Mouse (Mus musculus) midbrain, embryonic 12.5 days (tissue): ENCODE data around the gene Neurl1a. TPM values are rescaled to one million over a fixed set of nuclear protein-coding genes. Genes with fewer than 3 reads are reported as not detected.

Experiments
- ATAC-seq: fragments of 200-750 bp; cut with Nextera tagmentation; 2 replicates; pipeline ENCODE4 v1.8.0; 2017; ENCODE audit warnings: low read depth, moderate TSS enrichment, moderate library complexity; ENCODE audit not compliant: low FRiP score
- H3K27ac ChIP-seq: fragments of 300-500 bp; sonication (generic); replicated peaks from 2 replicates; pipeline ENCODE4 v1.5.1; 2016; ENCODE audit warnings: mild to moderate bottlenecking
- H3K27me3 ChIP-seq: fragments of 300-500 bp; sonication (generic); 2 replicates; pipeline ENCODE4 v1.6.1; 2016; ENCODE audit warnings: mild to moderate bottlenecking
- H3K36me3 ChIP-seq: fragments of 300-500 bp; sonication (generic); 2 replicates; pipeline ENCODE4 v1.6.1; 2016
- H3K4me1 ChIP-seq: fragments of 300-500 bp; sonication (generic); 2 replicates; pipeline ENCODE4 v1.6.1; 2016
- H3K4me2 ChIP-seq: fragments of 300-500 bp; sonication (generic); replicated peaks from 2 replicates; pipeline ENCODE4 v1.6.1; 2016; ENCODE audit warnings: mild to moderate bottlenecking, moderate library complexity
- H3K4me3 ChIP-seq: fragments of 300-500 bp; sonication (generic); 2 replicates; pipeline ENCODE4 v1.5.1; 2016; ENCODE audit warnings: mild to moderate bottlenecking
- H3K9ac ChIP-seq: fragments of 300-500 bp; sonication (generic); replicated peaks from 2 replicates; pipeline ENCODE4 v1.6.1; 2016; ENCODE audit warnings: mild to moderate bottlenecking, moderate library complexity
- H3K9me3 ChIP-seq: fragments of 300-500 bp; sonication (generic); 2 replicates; pipeline ENCODE4 v1.6.1; 2016; ENCODE audit warnings: mild to moderate bottlenecking
- WGBS: fragments of 180-500 bp; shearing (Covaris S2); methylation state at CpG from one replicate; pipeline ENCODE4 v1.1.7; 2016; 5-methylcytosine and 5-hydroxymethylcytosine counted together
- polyA plus RNA-seq: library from polyadenylated mRNA; unstranded; fragments of >200 nt; fragmentation: Nextera tagmentation; extraction: Ambion mirVana; gene quantifications from 2 replicates; pipeline ENCODE4 v1.2.1, GENCODE M21; 2016

Neurl1a gene
- polyA plus RNA-seq, 1 experiment from 2014 or later, result 4.8 TPM

DNA sequence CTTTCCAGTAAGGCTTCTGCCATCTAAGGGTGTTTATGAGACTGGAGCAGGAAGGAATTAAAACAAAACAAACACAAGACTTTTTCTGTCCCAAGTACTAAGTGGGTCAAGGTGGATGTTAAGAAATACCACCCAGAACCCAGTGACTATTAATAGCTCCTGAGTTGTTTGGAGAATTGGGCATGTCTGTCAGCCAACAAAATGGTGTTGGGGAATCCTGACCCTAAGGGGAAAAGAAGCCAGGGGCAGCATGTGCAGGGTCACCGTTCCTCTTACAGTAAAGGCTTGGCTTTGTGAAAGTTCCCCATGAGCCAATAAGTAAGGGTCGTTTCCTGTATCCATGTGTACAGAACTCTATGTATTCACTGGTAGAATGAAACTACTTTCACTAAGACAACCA, 76.4 kb downstream of the Neurl1a start:
- Histone ChIP-seq H3K4me3 (no peak overlapping the region), H3K9ac (no peak overlapping the region), H3K27me3 (peaks cover 55% of the 10 kb centered on the region), H3K9me3 (no peaks in the 10 kb centered on the region), H3K4me1 (peaks cover 15% of the 10 kb centered on the region), H3K36me3 (no peaks in the 10 kb centered on the region), H3K27ac (no peak overlapping the region), H3K4me2 (no peak overlapping the region)
- 79% methylated on average over 2 of the region's 2 CpGs for WGBS
- no peak for ATAC-seq

DNA sequence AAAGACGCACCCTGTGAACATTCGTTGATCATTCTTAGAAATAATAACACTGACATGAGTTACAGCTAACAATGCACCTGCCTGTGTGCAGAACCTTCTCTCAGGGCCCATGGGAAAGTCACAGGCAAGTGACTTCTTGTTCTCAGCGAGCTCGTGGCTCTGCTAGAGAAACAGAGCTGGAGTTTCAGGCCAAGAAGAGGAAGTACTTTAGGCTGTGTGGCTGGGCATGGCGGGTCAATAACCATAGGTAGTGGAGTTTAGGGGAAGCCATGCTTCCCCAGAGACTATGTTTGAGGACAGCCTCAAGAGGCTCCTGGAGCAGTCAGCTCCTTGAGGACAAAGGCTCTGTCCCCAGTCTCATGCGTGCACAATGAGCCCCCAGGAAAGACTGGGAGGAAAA, 77.3 kb downstream of the Neurl1a start:
- Histone ChIP-seq H3K36me3 (no peaks in the 10 kb centered on the region), H3K9me3 (no peaks in the 10 kb centered on the region), H3K27ac (no peak overlapping the region), H3K4me3 (no peak overlapping the region), H3K9ac (no peak overlapping the region), H3K4me2 (no peak overlapping the region), H3K27me3 (peaks cover 52% of the 10 kb centered on the region), H3K4me1 (peaks cover 13% of the 10 kb centered on the region)
- ATAC-seq, result no peak
- 85% methylated on average over 6 of the region's 6 CpGs for WGBS

DNA sequence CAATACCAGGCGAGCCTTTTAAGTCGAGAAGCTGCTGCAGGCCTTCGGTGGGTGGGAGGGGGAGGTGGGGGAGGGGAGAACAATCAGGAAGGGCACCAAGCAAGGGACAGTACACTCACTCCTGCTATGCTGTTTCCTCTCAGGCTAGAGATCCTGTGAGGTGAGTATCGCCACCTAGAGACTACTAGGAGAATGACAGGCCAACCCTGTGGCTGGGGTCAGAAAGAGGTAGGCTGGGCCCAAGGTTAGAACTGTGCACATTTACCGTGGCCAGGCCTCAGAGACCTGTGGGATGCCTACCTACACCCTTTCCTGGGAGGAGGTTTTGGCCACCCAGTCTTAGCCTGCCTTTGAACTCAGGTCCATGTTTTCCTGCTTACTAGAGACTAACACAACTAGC, 81.0 kb downstream of the Neurl1a start:
- no peak overlapping the region for H3K27ac ChIP-seq
- no peak overlapping the region for H3K4me2 ChIP-seq
- H3K9me3 ChIP-seq, result no peaks in the 10 kb centered on the region
- H3K36me3 ChIP-seq, result no peaks in the 10 kb centered on the region
- H3K4me1 ChIP-seq, result peaks cover 3% of the 10 kb centered on the region; the same call in 1 of the 2 replicates
- H3K4me3 ChIP-seq, result no peak overlapping the region
- ATAC-seq, result peak; percentile 56; the same call in 1 of the 2 replicates
- H3K27me3 ChIP-seq, result peaks cover 15% of the 10 kb centered on the region
- H3K9ac ChIP-seq, result no peak overlapping the region
- 3% methylated on average over 5 of the region's 5 CpGs for WGBS

DNA sequence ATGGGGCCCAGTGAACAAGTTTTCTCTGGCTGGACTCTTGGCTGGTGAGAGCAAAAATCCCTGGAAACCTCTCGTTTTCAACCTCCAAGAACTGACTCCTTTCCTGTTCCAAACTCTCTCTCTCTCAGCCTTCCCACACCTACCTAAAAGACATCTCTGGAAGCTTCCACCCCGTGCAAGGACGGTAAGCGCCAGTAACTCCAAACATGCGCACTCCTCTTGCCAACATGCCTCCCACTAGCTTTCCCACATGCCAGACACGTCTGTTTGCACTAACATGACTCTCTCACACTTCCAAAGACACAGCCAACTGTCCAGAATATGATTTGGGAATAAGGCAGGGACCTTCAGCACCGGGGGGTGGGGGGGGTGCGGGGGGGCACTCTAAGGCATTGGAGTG, 82.6 kb downstream of the Neurl1a start:
- WGBS, result 87% methylated on average over 8 of the region's 8 CpGs
- H3K36me3 ChIP-seq, result no peaks in the 10 kb centered on the region
- peaks cover 5% of the 10 kb centered on the region; the same call in 1 of the 2 replicates for H3K27me3 ChIP-seq
- no peak overlapping the region for H3K27ac ChIP-seq
- peaks cover 3% of the 10 kb centered on the region; the same call in 1 of the 2 replicates for H3K4me1 ChIP-seq
- no peak overlapping the region for H3K4me3 ChIP-seq
- H3K9me3 ChIP-seq, result no peaks in the 10 kb centered on the region
- H3K9ac ChIP-seq, result no peak overlapping the region
- no peak for ATAC-seq
- H3K4me2 ChIP-seq, result no peak overlapping the region

DNA sequence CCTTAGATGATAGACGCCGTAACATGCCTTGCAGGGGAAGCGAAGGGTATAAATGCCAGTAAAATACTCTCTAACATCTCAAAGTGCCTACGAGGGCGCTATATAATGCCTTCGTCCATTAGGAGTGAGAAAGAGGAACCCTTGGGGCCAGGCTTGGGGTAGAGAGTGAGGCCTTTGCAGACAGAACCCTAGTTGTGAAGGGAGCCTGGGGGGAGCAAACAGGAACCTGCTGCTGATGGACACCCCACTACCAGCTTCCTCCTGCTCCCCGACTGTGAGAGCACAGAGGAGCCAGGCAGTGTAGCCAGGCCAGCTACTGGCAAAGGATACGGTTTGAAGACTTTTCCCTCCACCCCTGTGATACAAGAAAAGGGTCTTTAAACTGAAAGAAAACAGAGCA, 85.0 kb downstream of the Neurl1a start:
- Histone ChIP-seq H3K9me3 (no peaks in the 10 kb centered on the region), H3K4me1 (peaks cover 3% of the 10 kb centered on the region; the same call in 1 of the 2 replicates), H3K27me3 (no peaks in the 10 kb centered on the region), H3K4me3 (no peak overlapping the region), H3K4me2 (no peak overlapping the region), H3K9ac (no peak overlapping the region), H3K27ac (no peak overlapping the region), H3K36me3 (peaks cover 18% of the 10 kb centered on the region)
- no peak for ATAC-seq
- WGBS, result 91% methylated on average over 8 of the region's 8 CpGs

DNA sequence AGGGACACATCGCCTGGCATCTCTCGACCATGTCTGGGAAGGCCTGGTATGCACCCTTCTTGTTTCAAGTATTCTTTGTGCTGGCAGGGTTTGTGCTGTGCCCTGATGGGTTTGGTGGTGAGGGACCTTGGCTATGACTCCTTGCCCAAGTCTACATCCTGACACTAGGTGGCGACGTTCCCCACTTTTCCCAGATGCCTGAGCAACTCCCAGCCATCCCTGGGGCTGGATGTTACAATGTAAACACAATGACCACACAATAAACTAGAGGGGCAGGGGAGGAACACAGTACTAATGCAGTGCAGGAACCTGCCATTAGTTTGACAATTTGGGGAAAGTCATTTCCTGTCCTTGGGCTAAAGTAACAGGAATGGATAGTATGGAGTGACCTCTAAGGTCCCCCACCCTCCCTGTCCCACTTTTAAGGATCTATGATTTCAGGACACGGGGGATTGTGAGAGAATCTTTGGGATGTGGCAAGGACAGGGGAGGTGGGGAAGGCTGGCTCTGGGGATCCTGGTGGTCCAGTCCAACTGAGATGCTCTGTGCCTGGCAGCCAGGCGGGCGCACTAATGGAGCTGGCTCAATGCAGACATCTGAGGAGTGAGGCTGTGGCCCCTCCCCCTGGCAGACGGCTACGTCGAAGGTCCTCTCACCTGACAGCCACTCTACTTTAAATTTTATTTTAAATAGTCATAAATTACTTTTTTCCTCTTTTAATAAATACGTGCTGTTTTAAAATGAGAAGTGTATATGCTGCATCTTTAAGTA, 85.9 kb downstream of the Neurl1a start:
- ATAC-seq, result peak; percentile 62
- 46% methylated on average over 11 of the region's 11 CpGs for WGBS
- Histone ChIP-seq H3K4me1 (no peaks in the 10 kb centered on the region), H3K9ac (no peak overlapping the region), H3K36me3 (peaks cover 23% of the 10 kb centered on the region), H3K4me2 (no peak overlapping the region), H3K27ac (no peak overlapping the region), H3K4me3 (no peak overlapping the region), H3K9me3 (no peaks in the 10 kb centered on the region), H3K27me3 (no peaks in the 10 kb centered on the region)

DNA sequence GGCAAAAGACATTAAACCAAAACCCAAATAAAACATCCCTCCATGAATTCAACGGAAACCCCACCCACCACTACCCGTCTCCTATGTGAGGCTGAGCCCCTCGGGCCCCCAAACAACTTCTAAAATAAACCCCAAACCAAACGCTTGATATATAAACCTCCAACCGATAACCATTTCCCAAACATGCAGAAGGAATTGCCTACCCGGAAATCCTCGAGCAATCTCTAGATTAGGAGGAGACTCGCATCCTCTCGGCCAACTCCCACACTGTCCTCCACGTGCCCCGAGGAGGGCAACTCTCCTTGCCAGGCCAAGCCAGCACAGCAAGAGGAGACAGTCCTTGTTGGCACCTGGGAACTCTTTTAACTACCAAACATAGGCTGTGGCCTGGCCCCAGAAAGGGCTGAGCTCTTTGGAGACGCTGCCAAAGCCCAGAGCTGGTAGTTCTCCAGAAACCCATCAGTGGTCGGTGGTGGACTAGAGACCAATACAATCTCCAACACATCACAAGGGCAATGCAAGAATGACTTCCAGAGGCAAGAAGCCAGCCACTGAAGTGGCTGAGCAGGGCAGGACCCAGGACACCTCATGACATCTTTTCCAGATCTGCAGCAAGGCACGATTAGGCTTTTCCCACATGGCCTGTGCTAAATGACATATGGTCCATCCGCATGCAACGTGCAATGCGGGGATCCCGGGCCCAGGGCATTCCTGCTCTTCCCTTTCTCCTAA, 87.6 kb downstream of the Neurl1a start:
- Histone ChIP-seq H3K27me3 (no peaks in the 10 kb centered on the region), H3K27ac (no peak overlapping the region), H3K4me1 (no peaks in the 10 kb centered on the region), H3K9ac (no peak overlapping the region), H3K9me3 (no peaks in the 10 kb centered on the region), H3K36me3 (peaks cover 23% of the 10 kb centered on the region), H3K4me3 (no peak overlapping the region), H3K4me2 (no peak overlapping the region)
- 90% methylated on average over 18 of the region's 18 CpGs for WGBS
- ATAC-seq, result no peak

DNA sequence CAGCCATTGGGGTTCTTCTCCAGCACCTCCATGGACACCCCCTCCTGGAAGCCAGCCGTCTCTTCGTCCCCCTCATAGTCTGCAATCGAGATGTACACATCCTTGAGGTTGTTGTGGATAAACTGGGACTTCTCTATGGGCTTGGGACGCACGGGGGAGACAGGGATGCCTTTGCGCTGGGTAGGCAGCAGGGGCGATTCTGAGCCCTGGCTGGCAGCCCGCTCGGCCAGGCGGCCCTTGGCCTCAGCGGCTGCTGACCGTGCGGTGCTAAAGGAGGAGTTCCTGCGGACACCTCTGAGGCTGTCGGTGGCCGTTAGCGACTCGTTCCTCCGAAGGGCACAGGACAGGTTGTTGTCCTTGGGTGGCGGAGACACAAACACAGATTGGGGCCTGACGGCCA, 88.4 kb downstream of the Neurl1a start:
- no peak for ATAC-seq
- Histone ChIP-seq H3K9ac (no peak overlapping the region), H3K36me3 (peaks cover 23% of the 10 kb centered on the region), H3K27me3 (no peaks in the 10 kb centered on the region), H3K4me3 (no peak overlapping the region), H3K9me3 (no peaks in the 10 kb centered on the region), H3K4me2 (no peak overlapping the region), H3K4me1 (no peaks in the 10 kb centered on the region), H3K27ac (no peak overlapping the region)
- WGBS, result 87% methylated on average over 21 of the region's 21 CpGs

DNA sequence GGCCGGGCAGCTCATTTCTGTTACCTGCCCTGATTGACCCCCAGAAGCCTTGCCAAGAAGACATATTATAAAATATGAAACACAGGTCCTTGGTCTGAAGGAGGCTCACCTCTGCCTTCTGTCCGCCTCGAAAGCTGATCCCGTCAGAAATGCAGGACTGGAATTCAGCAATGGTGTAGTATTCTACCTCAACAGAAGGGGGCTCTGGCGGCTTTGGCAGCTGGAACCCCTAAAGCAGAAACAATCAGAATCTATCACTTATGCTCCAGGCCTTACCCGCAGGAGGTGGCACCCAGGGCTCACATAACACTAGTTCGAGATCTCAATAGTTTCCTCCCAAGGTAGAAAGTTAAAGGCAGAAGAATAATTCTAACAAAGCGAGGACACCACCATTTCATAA, 91.1 kb downstream of the Neurl1a start:
- Histone ChIP-seq H3K4me1 (no peaks in the 10 kb centered on the region), H3K4me3 (no peak overlapping the region), H3K27me3 (no peaks in the 10 kb centered on the region), H3K9ac (no peak overlapping the region), H3K27ac (no peak overlapping the region), H3K4me2 (no peak overlapping the region), H3K9me3 (no peaks in the 10 kb centered on the region), H3K36me3 (peaks cover 33% of the 10 kb centered on the region)
- no peak for ATAC-seq
- WGBS, result 51% methylated on average over 8 of the region's 8 CpGs

DNA sequence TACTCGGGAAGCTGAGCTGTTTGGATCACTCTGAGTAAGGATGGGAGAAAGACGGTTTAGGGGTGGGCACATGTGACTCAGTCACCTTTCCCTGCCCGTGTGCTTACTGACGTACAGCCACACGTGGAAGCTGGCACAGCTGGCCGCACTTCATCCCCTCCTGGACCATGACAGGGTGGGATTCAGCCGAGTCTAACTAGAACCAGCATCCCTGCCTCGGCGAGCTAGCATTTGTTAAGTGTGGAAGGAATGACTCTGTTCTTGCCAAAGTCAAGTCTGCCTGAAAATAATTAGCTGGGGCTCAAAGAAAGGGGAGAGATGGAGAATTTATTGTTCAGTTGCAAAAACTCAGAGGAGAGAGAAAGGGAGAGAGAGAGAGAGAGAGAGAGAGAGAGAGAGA, 91.9 kb downstream of the Neurl1a start:
- no peak for ATAC-seq
- 83% methylated on average over 9 of the region's 9 CpGs for WGBS
- peaks cover 35% of the 10 kb centered on the region for H3K36me3 ChIP-seq
- H3K27ac ChIP-seq, result no peak overlapping the region
- no peak overlapping the region for H3K4me2 ChIP-seq
- no peaks in the 10 kb centered on the region for H3K27me3 ChIP-seq
- no peak overlapping the region for H3K4me3 ChIP-seq
- H3K4me1 ChIP-seq, result no peaks in the 10 kb centered on the region
- no peaks in the 10 kb centered on the region for H3K9me3 ChIP-seq
- H3K9ac ChIP-seq, result no peak overlapping the region

DNA sequence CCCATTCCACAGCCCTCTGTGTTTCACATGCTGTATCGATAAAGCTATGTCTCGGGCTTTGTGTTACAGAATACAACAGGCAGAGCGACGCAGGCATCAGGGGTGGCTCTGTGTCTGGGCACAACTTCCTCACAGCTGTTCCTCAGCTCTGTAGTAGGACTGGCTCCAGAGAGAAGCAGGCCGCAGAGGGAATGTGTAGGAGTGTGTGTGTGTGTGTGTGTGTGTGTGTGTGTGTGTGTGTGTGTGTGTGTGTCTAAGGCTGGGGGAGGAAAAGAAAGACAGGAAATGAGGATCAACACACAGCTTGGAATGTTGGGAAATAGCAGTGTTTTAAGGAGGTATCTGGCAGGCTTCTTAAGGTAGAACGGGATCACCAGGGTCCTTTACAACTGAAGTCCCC, 98.1 kb downstream of the Neurl1a start:
- no peak overlapping the region for H3K4me2 ChIP-seq
- no peaks in the 10 kb centered on the region for H3K27me3 ChIP-seq
- no peak overlapping the region for H3K27ac ChIP-seq
- no peaks in the 10 kb centered on the region for H3K9me3 ChIP-seq
- ATAC-seq, result no peak
- peaks cover 27% of the 10 kb centered on the region for H3K36me3 ChIP-seq
- H3K4me1 ChIP-seq, result no peaks in the 10 kb centered on the region
- H3K9ac ChIP-seq, result no peak overlapping the region
- no peak overlapping the region for H3K4me3 ChIP-seq
- 88% methylated on average over 6 of the region's 6 CpGs for WGBS

DNA sequence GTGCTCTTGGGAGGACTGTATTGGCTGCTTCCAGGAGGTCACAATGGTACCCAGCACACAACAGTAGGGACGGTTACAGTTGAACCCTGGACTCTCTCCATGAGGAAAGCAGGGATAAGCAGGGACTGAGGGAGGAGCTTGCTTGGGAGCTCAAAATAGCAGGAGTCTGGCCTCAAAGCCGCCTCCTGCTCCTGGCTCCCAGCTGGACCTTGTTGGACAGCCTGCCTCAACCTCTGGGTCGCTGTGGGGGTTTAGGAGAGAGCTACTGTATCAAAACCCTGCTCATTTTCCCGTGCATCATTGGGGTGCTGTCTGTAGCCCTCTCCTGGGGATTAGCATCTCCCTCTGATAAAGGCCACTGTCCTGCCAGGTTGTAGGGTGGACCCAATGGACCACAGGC, 100.8 kb downstream of the Neurl1a start:
- WGBS, result 85% methylated on average over 4 of the region's 4 CpGs

More for the DNA sequence above, 100.8 kb downstream of the Neurl1a start:
- no peak overlapping the region for H3K4me2 ChIP-seq
- H3K9me3 ChIP-seq, result no peaks in the 10 kb centered on the region
- peaks cover 17% of the 10 kb centered on the region for H3K36me3 ChIP-seq
- no peak for ATAC-seq
- no peak overlapping the region for H3K27ac ChIP-seq
- H3K9ac ChIP-seq, result no peak overlapping the region
- no peak overlapping the region for H3K4me3 ChIP-seq
- H3K4me1 ChIP-seq, result no peaks in the 10 kb centered on the region
- H3K27me3 ChIP-seq, result no peaks in the 10 kb centered on the region
